Mouse (Mus musculus) myocyte (in vitro differentiated cells): ENCODE measurements around the gene Fam199x. TPM values are rescaled to one million over a fixed set of nuclear protein-coding genes. Genes with fewer than 3 reads are reported as not detected.
A peak's percentile ranks its signal among the peaks of the same experiment; 100 is the strongest.

Experiments used
- H3K27me3 ChIP-seq: one replicate; pipeline ENCODE4 v1.6.1; 2011; ENCODE audit not compliant: control insufficient read depth, insufficient read depth, insufficient read length
- H3K36me3 ChIP-seq: one replicate; pipeline ENCODE4 v1.6.1; 2011; ENCODE audit not compliant: control insufficient read depth, insufficient read depth
- H3K4me2 ChIP-seq: one replicate; pipeline ENCODE4 v1.6.1; 2011; ENCODE audit warnings: low read depth, control low read depth
- H3K4me3 ChIP-seq: one replicate; pipeline ENCODE4 v1.5.1; 2011; ENCODE audit warnings: mild to moderate bottlenecking, control low read depth, moderate library complexity
- H3K79me2 ChIP-seq: one replicate; pipeline ENCODE4 v1.6.1; 2011; ENCODE audit not compliant: control insufficient read depth, insufficient read depth
- H3ac ChIP-seq: one replicate; pipeline ENCODE4 v1.6.1; 2011; ENCODE audit not compliant: control insufficient read depth, insufficient read length
- CEBPB ChIP-seq: IDR thresholded peaks from 2 replicates; pipeline ENCODE4 v1.6.1; 2011; ENCODE audit warnings: mild to moderate bottlenecking, moderate library complexity; ENCODE audit not compliant: poor library complexity, insufficient read depth, severe bottlenecking
- E2F4 ChIP-seq: IDR thresholded peaks from one replicate; pipeline ENCODE4 v1.6.1; 2011; ENCODE audit warnings: mild to moderate bottlenecking, control low read depth, moderate library complexity; ENCODE audit not compliant: insufficient read depth
- MAX ChIP-seq: IDR thresholded peaks from one replicate; pipeline ENCODE4 v1.6.1; 2011; ENCODE audit warnings: low read depth, mild to moderate bottlenecking, control low read depth
- POLR2A ChIP-seq: IDR thresholded peaks from one replicate; pipeline ENCODE4 v1.6.1; 2011; ENCODE audit warnings: low read depth, mild to moderate bottlenecking, control low read depth, moderate library complexity; ENCODE audit not compliant: insufficient read length
- REST ChIP-seq: IDR thresholded peaks from one replicate; pipeline ENCODE4 v1.6.1; 2011; ENCODE audit warnings: mild to moderate bottlenecking, control low read depth, moderate library complexity; ENCODE audit not compliant: insufficient read depth, insufficient read length
- SRF ChIP-seq: IDR thresholded peaks from one replicate; pipeline ENCODE4 v1.6.1; 2011; ENCODE audit warnings: low read depth; ENCODE audit not compliant: control insufficient read depth, insufficient read length
- TCF12 ChIP-seq: IDR thresholded peaks from one replicate; pipeline ENCODE4 v1.6.1; 2011; ENCODE audit warnings: mild to moderate bottlenecking, control low read depth; ENCODE audit not compliant: poor library complexity, insufficient read depth, severe bottlenecking
- TCF3 ChIP-seq: IDR thresholded peaks from one replicate; pipeline ENCODE4 v1.6.1; 2011; ENCODE audit warnings: low read depth, control low read depth; ENCODE audit not compliant: insufficient read length
- USF1 ChIP-seq: IDR thresholded peaks from one replicate; pipeline ENCODE4 v1.6.1; 2011; ENCODE audit warnings: low read depth, mild to moderate bottlenecking, control low read depth, moderate library complexity
- polyA plus RNA-seq: library from polyadenylated mRNA; unstranded; fragments of >200 nt; fragmentation: generic; extraction: Trizol; gene quantifications from one replicate; pipeline ENCODE4 v1.2.1, GENCODE M21; 2012; ENCODE audit warnings: missing spikeins

The Fam199x gene
- polyA plus RNA-seq, 1 experiment, result 0.44 TPM

DNA sequence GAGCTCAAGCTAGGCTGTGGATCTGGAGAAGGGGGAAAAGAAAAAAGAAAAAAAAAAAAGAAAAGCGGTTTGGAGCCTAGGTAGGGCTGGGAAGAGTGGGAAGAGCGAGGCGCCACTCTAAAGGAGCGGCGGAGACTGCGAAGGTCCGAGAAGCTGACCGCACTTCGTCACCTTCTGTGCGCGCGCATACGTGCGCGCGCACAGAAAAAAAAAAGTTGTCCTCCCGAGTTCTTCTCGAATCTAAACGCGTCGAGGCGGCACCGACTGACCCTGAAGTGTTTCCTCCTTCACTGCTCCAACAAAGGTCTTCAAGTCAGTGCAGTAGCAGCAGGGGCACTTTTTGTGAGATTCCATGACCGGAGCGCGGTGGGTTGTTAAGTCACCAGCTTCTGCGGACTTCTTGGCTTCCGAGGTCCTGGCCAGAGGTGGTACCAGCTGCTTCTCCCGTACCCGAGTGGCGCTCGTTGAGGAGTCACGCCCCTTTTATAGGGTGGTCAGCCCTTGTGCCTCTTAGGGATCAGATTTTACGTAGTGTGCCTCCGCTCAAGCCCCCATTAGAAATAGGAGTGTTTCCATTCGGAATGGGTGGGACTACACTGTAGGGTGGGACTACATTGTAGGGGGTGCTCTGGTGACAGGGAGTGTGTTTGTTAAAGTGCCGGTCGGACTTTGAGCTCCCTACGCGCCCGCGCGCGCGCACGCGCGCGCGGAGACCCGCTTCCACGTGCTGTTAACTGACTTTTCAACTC is 70.5 kb downstream of the Fam199x start:
- Histone ChIP-seq H3K4me3 (no peak overlapping the region), H3K79me2 (no peaks in the 10 kb centered on the region), H3ac (no peak overlapping the region), H3K36me3 (no peaks in the 10 kb centered on the region), H3K27me3 (peaks cover 17% of the 10 kb centered on the region), H3K4me2 (peak overlapping the region; percentile 53)
- TF ChIP-seq E2F4 (no peak), CEBPB (no peak), SRF (no peak), TCF12 (no peak)

DNA sequence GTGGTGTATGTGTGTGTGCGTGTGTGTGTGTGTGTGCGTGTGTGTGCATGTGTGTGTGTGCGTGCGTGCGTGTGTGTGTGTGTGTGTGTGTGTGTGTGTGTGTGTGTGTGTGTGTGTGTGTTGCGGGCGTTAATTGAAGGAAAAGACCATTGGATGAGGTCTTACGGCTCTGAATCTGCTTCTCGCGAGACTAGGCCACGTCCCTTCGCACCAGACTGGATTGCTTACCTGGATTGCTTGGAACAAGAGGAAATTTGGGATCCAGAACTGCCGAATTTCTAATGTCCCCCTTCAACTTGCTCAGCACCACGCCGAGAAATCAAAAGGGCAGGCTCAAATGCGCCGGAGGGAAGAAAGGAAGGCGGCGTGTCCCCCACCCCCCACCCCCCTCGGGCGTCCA is 72.3 kb downstream of the Fam199x start, which contains the start of gene Esx1:
Gene Esx1 (minus strand): TSS at position 366 of the 400 bp plus-strand sequence.
- H3K79me2 ChIP-seq, result no peaks in the 10 kb centered on the region
- H3K27me3 ChIP-seq, result peaks cover 17% of the 10 kb centered on the region
- no peak within 1 kb of the TSS for H3ac ChIP-seq
- H3K4me2 ChIP-seq, result no peak within 1 kb of the TSS
- no peak within 1 kb of the TSS for H3K4me3 ChIP-seq
- no peak for TF ChIP-seq SRF
- no peak for TF ChIP-seq TCF3
- TF ChIP-seq E2F4, result no peak
- no peak for TF ChIP-seq REST
- no peak for TF ChIP-seq MAX
- no peak for TF ChIP-seq USF1
- H3K36me3 ChIP-seq, result no peaks in the 10 kb centered on the region

- Histone ChIP-seq H3K4me3 (no peak overlapping the region), H3K4me2 (no peak overlapping the region), H3K27me3 (no peaks in the 10 kb centered on the region), H3K79me2 (no peaks in the 10 kb centered on the region), H3K36me3 (no peaks in the 10 kb centered on the region), H3ac (no peak overlapping the region)
- TF ChIP-seq POLR2A (no peak), SRF (no peak), CEBPB (no peak), TCF12 (no peak), TCF3 (no peak), E2F4 (no peak)
Observed at GRCm38 (mm10) chrX:137127542-137127941, 78.1 kb downstream of the Fam199x start.

Other genes with a start within 250 kb of the Fam199x start
- 0.14 TPM for gene Plp1, start 226.9 kb upstream of the Fam199x start, polyA plus RNA-seq
- gene Rab9b, start 180.8 kb upstream of the Fam199x start, polyA plus RNA-seq, result not detected
- gene H2bfm, start 122.3 kb upstream of the Fam199x start, polyA plus RNA-seq, result not detected
- gene Tmsb15b2, start 74.1 kb upstream of the Fam199x start, polyA plus RNA-seq, result not detected
- gene Tmsb15l, start 72.7 kb upstream of the Fam199x start, polyA plus RNA-seq, result not detected
- not detected for gene Tmsb15b1, start 72.7 kb upstream of the Fam199x start, polyA plus RNA-seq
- gene Zcchc18, start 56.4 kb upstream of the Fam199x start, polyA plus RNA-seq, result 0.01 TPM
- gene Slc25a53, start 11.3 kb upstream of the Fam199x start, polyA plus RNA-seq, result 1.1 TPM
- not detected for gene Esx1, start 72.5 kb downstream of the Fam199x start, polyA plus RNA-seq